15 mouse cellular contexts compared by ENCODE assay signal in the genomic region with DNA sequence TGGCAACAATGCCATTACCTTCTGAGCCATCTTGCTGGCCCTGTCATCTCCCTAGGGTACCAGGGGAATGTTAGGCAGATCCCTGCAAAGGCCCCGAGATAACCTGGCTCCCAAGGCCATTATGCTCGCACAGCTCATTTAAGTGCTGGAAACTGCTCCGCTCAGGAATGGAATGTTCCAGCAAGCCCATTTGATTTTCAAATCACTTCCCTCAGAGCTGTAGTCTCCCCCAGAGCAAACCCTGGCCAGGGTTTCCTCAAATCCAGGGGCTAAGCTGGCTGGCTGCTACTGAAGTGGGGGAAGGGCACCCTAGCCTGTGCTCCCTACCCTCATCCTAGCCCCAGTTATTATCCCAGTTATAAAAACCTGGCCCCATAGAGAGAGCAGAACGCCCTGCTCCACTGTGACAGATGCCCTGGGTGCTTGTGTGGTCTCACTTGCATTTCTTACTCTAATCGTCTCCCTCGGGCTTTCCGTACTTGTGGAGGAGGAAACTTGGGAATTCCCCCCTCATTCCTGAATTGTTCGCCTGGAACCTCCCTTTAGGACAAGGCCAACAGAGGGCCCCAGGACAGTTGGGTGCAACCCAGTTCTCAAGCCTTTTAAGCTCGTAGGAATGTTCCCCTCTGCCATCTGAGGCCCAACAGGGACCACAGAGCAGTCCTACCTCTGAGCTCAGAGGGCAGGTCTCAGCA.
A peak's percentile ranks its signal among the peaks of the same experiment; 100 is the strongest.
DNase-seq lines count a peak whose midpoint lies in the region; ATAC-seq lines count a peak whose summit lies in the region.
"Had no signal": no experiment of that assay in that cellular context is flagged by ENCODE, and none has a peak within 500 bp of the region (broad histone marks: within the 10 kb centered on the region; RNA-seq: fewer than 3 reads in every experiment).

No protein-coding gene starts in this region.

- peaks cover 9% of the 10 kb centered on the region; the same call in 1 of the 2 replicates for H3K4me1 ChIP-seq in limb, embryonic 12.5 days (replicated peaks)
- peaks cover 15% of the 10 kb centered on the region for H3K4me1 ChIP-seq in limb, embryonic 10.5 days
- H3K4me1 ChIP-seq: embryonic facial prominence, embryonic 15.5 days; forebrain, embryonic 12.5 days; liver, embryonic 15.5 days had no signal

- H3K27ac ChIP-seq in limb, embryonic 12.5 days = 0 out of 2 replicates have a peak overlapping the region, but pooled peaks have one; percentile 32
- no peak overlapping the region; the same call in 1 of the 2 replicates for H3K27ac ChIP-seq in limb, embryonic 10.5 days
- H3K27ac ChIP-seq: embryonic facial prominence, embryonic 15.5 days; forebrain, embryonic 12.5 days; liver, embryonic 15.5 days had no signal

- ATAC-seq in frontal cortex, adult (ENCODE audit: low TSS enrichment) = peak; percentile 59
- no peak for ATAC-seq in limb, embryonic 12.5 days (ENCODE audit: insufficient number of reproducible peaks, insufficient read depth, low FRiP score, low TSS enrichment, low read depth)

- H3K9me3 ChIP-seq in limb, embryonic 12.5 days = no peaks in the 10 kb centered on the region
- no peaks in the 10 kb centered on the region for H3K9me3 ChIP-seq in limb, embryonic 10.5 days (replicated peaks)
- H3K9me3 ChIP-seq: embryonic facial prominence, embryonic 15.5 days; forebrain, embryonic 12.5 days; liver, embryonic 15.5 days had no signal

- no peak overlapping the region for H3K4me3 ChIP-seq in limb, embryonic 12.5 days (replicated peaks)
- H3K4me3 ChIP-seq in limb, embryonic 10.5 days = no peak overlapping the region
- H3K4me3 ChIP-seq: embryonic facial prominence, embryonic 15.5 days; forebrain, embryonic 12.5 days; liver, embryonic 15.5 days; myocyte had no signal

- H3K4me2 ChIP-seq in limb, embryonic 12.5 days = no peak overlapping the region
- H3K4me2 ChIP-seq: embryonic facial prominence, embryonic 15.5 days; forebrain, embryonic 12.5 days; liver, embryonic 15.5 days had no signal

- H3K36me3 ChIP-seq in limb, embryonic 12.5 days = no peaks in the 10 kb centered on the region
- no peaks in the 10 kb centered on the region for H3K36me3 ChIP-seq in limb, embryonic 10.5 days
- H3K36me3 ChIP-seq: embryonic facial prominence, embryonic 15.5 days; forebrain, embryonic 12.5 days; liver, embryonic 15.5 days had no signal

- no peak overlapping the region for H3K9ac ChIP-seq in limb, embryonic 12.5 days (replicated peaks)
- H3K9ac ChIP-seq: embryonic facial prominence, embryonic 15.5 days; forebrain, embryonic 12.5 days; liver, embryonic 15.5 days had no signal

- no peak for DNase-seq in frontal cortex, postnatal 10 days (ENCODE audit: low spot score in 2 of 2)
- DNase-seq in limb, embryonic 10.5 days (ENCODE audit: low spot score) = no peak
- peak; percentile 56 for DNase-seq in kidney, adult 18-20 months
- DNase-seq in kidney, postnatal 14 days = peak; percentile 69
- DNase-seq in adrenal gland, adult 18-20 months (ENCODE audit: low spot score in 2 of 2) = no peak
- no peak for DNase-seq in lung, postnatal 36 days
- DNase-seq: cerebellum, adult 11-12 months; left cerebral cortex, postnatal 4 days; lung, postnatal 14 days had no signal

- 49% methylated on average over 9 of the region's 9 CpGs for WGBS in limb, embryonic 12.5 days
- 66% methylated on average over 9 of the region's 9 CpGs for WGBS in limb, embryonic 10.5 days

- H3K27me3 ChIP-seq in limb, embryonic 12.5 days = no peaks in the 10 kb centered on the region
- H3K27me3 ChIP-seq in limb, embryonic 10.5 days (ENCODE audit: low read depth, poor library complexity, severe bottlenecking) = no peaks in the 10 kb centered on the region
- H3K27me3 ChIP-seq: embryonic facial prominence, embryonic 15.5 days; liver, embryonic 15.5 days had no signal

Comparison
In these comparisons a context has a peak if more than half of its experiments do, and no peak if none do; other contexts are left out.
1. DNase-seq: peak in kidney, adult 18-20 months (single experiment) and kidney, postnatal 14 days (single experiment); none in frontal cortex, postnatal 10 days (0 of 2), limb, embryonic 10.5 days (single experiment), adrenal gland, adult 18-20 months (0 of 2) and lung, postnatal 36 days (single experiment).